Mouse (Mus musculus): ENCODE results near the gene Krtap24-1. TPM values are rescaled to one million over a fixed set of nuclear protein-coding genes. Genes with fewer than 3 reads are reported as not detected.

Gene Krtap24-1
- total RNA-seq, 2 experiments from 2014 or later = not detected

GRCm38 (mm10) chr16:88563045-88563913 is 48.8 kb downstream of the Krtap24-1 start, which contains the start of gene Cldn8:
Gene Cldn8 (minus strand): TSS chr16:88563183.
- DNase-seq = no peak

- DNase-seq = no peak
Measured at GRCm38 (mm10) chr16:88561617-88562164, 50.4 kb downstream of the Krtap24-1 start.

Other genes with a start within 250 kb of the Krtap24-1 start
- not detected for gene Cldn17, start 105.3 kb downstream of the Krtap24-1 start, total RNA-seq (2021)
- gene Cldn8, start 49.1 kb downstream of the Krtap24-1 start, total RNA-seq (2021) = not detected
- gene 2310079G19Rik, start 15.4 kb upstream of the Krtap24-1 start, total RNA-seq (2021) = not detected
- not detected for gene Krtap26-1, start 35.5 kb upstream of the Krtap24-1 start, total RNA-seq (2021)
- not detected for gene Krtap27-1, start 59.4 kb upstream of the Krtap24-1 start, total RNA-seq (2021)
- not detected for gene 2310061N02Rik, start 95.7 kb upstream of the Krtap24-1 start, total RNA-seq (2021)
- not detected for gene Krtap13-1, start 116.6 kb upstream of the Krtap24-1 start, total RNA-seq (2021)
- gene Krtap13, start 139.4 kb upstream of the Krtap24-1 start, total RNA-seq (2021) = not detected
- gene 2310034C09Rik, start 146.6 kb upstream of the Krtap24-1 start, total RNA-seq (2021) = not detected
- gene 2310057N15Rik, start 161.9 kb upstream of the Krtap24-1 start, total RNA-seq (2021) = not detected
- gene Gm5965, start 165.6 kb upstream of the Krtap24-1 start, total RNA-seq (2021) = not detected
- gene Gm20741, start 199.9 kb upstream of the Krtap24-1 start, total RNA-seq (2021) = not detected
- not detected for gene Krtap15, start 207.9 kb upstream of the Krtap24-1 start, total RNA-seq (2021)
- not detected for gene Krtap14, start 213.9 kb upstream of the Krtap24-1 start, total RNA-seq (2021)